Mouse (Mus musculus) spleen, postnatal 4 days (tissue): ENCODE data around the gene Slc25a5.

Experiments used
- DNase-seq, 2 experiments: peaks; one replicate each; pipeline ENCODE4 v3.0.0; 2022; ENCODE audit warnings: low spot score in 2 of 2

The Slc25a5 gene

GRCm38 (mm10) chrX:36833397-36834084 is 38.1 kb downstream of the Slc25a5 start:
- DNase-seq = peak; percentile 68 to 88

DNA sequence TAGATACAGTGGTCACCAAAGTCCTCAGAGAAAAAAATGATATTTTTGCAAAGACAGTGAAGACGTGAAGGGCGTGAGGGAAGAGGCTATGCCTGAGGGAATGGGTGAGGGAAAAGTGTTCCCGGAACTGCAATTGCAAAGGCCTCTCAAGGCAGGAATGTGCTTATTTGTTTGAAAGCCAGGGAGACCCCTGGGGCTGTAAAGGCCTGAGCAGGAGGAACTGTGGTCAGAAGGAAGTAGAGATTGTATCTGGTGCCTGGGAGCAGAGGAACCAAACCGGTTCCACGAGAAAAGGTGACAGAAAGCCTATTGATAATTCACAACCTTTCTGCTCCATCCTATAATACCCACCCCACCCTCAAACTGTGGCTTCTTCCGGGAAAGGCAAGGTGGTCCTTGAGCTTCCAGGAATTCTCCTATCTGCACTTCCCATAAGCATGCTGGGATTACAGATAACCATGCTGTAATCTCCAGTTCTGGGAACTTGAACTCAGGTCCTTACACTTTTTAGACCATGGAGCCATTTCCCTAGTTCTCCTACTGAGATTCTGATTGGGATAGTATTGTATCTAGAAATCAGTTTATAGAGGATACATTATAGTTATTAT is 41.7 kb downstream of the Slc25a5 start:
- DNase-seq = no peak

DNA sequence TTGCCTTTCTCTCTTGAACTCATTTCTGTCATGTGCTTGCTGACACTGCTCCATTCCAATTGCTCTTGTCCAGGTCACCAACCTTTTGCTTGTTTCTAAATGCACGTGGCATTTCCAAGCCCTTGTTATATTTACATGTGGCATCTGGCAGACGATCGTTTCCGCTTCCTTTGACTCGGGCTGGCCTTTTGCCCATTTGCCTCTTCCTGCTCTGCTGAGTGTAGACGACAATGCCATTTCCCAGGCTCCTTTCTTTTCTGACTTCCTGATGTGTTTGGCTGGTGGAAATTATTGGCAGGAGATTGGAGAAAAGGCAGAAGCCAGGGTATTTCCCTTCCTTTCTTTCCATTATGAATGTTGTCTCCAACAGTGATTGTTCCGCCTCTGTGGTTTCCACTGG is 43.9 kb downstream of the Slc25a5 start:
- no peak for DNase-seq

GRCm38 (mm10) chrX:36841698-36842097 is 46.2 kb downstream of the Slc25a5 start:
- no peak for DNase-seq

GRCm38 (mm10) chrX:36843346-36843990 is 48.0 kb downstream of the Slc25a5 start:
- no peak for DNase-seq

GRCm38 (mm10) chrX:36847152-36847551 is 51.7 kb downstream of the Slc25a5 start:
- no peak for DNase-seq
